Mouse (Mus musculus): ENCODE data around the gene Cdhr5. TPM values are rescaled to one million over a fixed set of nuclear protein-coding genes. Genes with fewer than 3 reads are reported as not detected.
A peak's percentile ranks its signal among the peaks of the same experiment; 100 is the strongest.

Gene Cdhr5
- polyA plus RNA-seq, 1 experiment from 2014 or later = not detected

DNA sequence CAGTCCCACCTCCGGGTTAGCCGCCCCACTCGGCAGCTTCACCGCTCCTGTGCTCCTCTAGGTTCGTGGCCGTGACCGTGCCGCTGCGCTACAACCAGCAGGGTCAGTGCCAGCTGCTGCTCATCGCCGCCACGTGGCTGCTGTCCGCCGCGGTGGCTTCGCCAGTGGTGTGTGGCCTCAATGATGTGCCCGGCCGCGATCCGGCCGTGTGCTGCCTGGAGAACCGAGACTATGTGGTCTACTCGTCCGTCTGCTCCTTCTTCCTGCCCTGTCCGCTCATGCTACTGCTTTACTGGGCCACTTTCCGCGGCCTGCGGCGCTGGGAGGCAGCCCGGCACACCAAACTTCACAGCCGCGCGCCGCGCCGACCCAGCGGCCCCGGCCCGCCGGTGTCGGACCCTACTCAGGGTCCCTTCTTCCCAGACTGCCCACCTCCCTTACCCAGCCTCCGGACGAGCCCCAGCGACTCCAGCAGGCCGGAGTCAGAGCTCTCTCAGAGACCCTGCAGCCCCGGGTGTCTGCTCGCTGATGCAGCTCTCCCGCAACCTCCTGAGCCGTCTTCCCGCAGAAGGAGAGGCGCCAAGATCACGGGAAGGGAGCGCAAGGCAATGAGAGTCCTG is 17.4 kb upstream of the Cdhr5 start:
- H3K9me3 ChIP-seq (ENCODE audit: low read length) = no peaks in the 10 kb centered on the region
- no peaks in the 10 kb centered on the region for H3K36me3 ChIP-seq (ENCODE audit: insufficient read depth, low read length)
- peak overlapping the region; percentile 15; the same call in 1 of the 2 replicates for H3K4me3 ChIP-seq (ENCODE audit: low read depth, low read length)
- TF ChIP-seq CTCF (IDR thresholded peaks at IDR 0.05) (peak; percentile 33; the same call in 1 of the 2 replicates), EP300 (IDR thresholded peaks at IDR 0.05) (no peak)
- WGBS = 2% methylated on average over 45 of the region's 53 CpGs
- peaks cover 9% of the 10 kb centered on the region; the same call in 1 of the 2 replicates for H3K4me1 ChIP-seq (ENCODE audit: insufficient read depth, low read depth, low read length)
- H3K27ac ChIP-seq (ENCODE audit: low read length) = no peak overlapping the region
- ATAC-seq = peak; percentile 58
- H3K4me2 ChIP-seq (replicated peaks; ENCODE audit: low read depth, low read length) = peak overlapping the region; percentile 54
- H3K27me3 ChIP-seq (replicated peaks; ENCODE audit: insufficient read depth, low read length) = peaks cover 45% of the 10 kb centered on the region
- H3K9ac ChIP-seq (replicated peaks; ENCODE audit: low read depth) = no peak overlapping the region
- peak; percentile 51 for DNase-seq (ENCODE audit: low spot score)

DNA sequence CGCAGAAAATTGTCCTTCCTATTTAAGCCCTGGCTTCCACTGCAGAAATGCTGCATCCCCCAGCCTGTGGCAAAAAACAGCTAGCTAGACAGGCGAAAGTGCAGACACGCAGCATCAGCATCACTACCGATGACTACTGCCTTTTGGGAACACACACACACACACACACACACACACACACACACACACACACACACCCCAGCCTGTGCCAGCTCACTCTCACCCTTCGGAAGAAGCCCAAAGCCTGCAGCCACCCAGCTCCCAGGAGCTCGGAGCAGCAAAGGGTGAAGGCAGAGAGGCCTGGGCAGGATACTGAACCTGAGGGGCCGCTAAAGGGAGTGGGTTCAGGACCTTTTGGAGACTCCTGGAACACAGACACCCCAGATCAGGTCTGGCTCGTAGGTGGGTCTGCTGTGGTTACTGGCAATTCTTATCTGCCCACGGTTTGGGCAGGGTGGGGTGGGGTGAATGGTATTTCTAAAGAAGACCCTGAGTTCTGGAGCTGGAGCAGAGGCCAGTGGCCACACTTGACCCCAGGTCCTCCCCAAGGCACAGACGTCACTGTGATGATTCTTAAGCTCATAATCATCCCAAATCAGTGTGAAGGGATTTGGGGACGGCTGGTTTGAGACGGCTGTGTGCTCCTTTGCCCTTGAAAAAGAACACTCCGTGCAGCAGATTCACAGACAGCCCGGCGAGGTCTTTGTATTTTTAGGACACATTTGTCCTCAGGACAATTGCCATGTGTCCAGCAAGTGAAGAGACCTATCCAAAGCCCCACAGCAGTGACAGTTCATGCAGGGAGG is 16.2 kb upstream of the Cdhr5 start:
- no peak for DNase-seq (ENCODE audit: low spot score)
- no peak overlapping the region for H3K4me2 ChIP-seq (replicated peaks; ENCODE audit: low read depth, low read length)
- H3K27me3 ChIP-seq (replicated peaks; ENCODE audit: insufficient read depth, low read length) = peaks cover 45% of the 10 kb centered on the region
- H3K36me3 ChIP-seq (ENCODE audit: insufficient read depth, low read length) = no peaks in the 10 kb centered on the region
- H3K27ac ChIP-seq (ENCODE audit: low read length) = no peak overlapping the region
- no peak for TF ChIP-seq EP300 (IDR thresholded peaks at IDR 0.05)
- no peak for TF ChIP-seq CTCF (IDR thresholded peaks at IDR 0.05)
- 51% methylated on average over 15 of the region's 15 CpGs for WGBS
- peaks cover 9% of the 10 kb centered on the region; the same call in 1 of the 2 replicates for H3K4me1 ChIP-seq (ENCODE audit: insufficient read depth, low read depth, low read length)
- ATAC-seq = no peak
- H3K4me3 ChIP-seq (ENCODE audit: low read depth, low read length) = no peak overlapping the region
- H3K9ac ChIP-seq (replicated peaks; ENCODE audit: low read depth) = no peak overlapping the region
- no peaks in the 10 kb centered on the region for H3K9me3 ChIP-seq (ENCODE audit: low read length)

- WGBS = 4% methylated on average over 39 of the region's 46 CpGs
- Histone ChIP-seq H3K4me1 (ENCODE audit: insufficient read depth, low read depth, low read length) (peaks cover 9% of the 10 kb centered on the region; the same call in 1 of the 2 replicates), H3K4me3 (ENCODE audit: low read depth, low read length) (peak within 1 kb of the TSS; percentile 34), H3K4me2 (replicated peaks; ENCODE audit: low read depth, low read length) (peak within 1 kb of the TSS; percentile 58), H3K36me3 (ENCODE audit: insufficient read depth, low read length) (no peaks in the 10 kb centered on the region), H3K27me3 (replicated peaks; ENCODE audit: insufficient read depth, low read length) (peaks cover 45% of the 10 kb centered on the region), H3K27ac (ENCODE audit: low read length) (no peak within 1 kb of the TSS), H3K9ac (replicated peaks; ENCODE audit: low read depth) (peak within 1 kb of the TSS; percentile 32), H3K9me3 (ENCODE audit: low read length) (no peaks in the 10 kb centered on the region)
- DNase-seq (ENCODE audit: low spot score) = peak; percentile 43
- ATAC-seq = peak; percentile 53
- no peak for TF ChIP-seq CTCF (IDR thresholded peaks at IDR 0.05)
- TF ChIP-seq EP300 (IDR thresholded peaks at IDR 0.05) = no peak
Observed at GRCm38 (mm10) chr7:141291921-141292582, 15.5 kb upstream of the Cdhr5 start, which contains the start of gene Drd4. Drd4 (plus strand) TSS chr7:141292006.

GRCm38 (mm10) chr7:141288042-141288441 is 11.5 kb upstream of the Cdhr5 start:
- ATAC-seq (no peak), DNase-seq (ENCODE audit: low spot score) (no peak)
- Histone ChIP-seq H3K4me3 (ENCODE audit: low read depth, low read length) (no peak overlapping the region), H3K9ac (replicated peaks; ENCODE audit: low read depth) (no peak overlapping the region), H3K9me3 (ENCODE audit: low read length) (no peaks in the 10 kb centered on the region), H3K4me2 (replicated peaks; ENCODE audit: low read depth, low read length) (no peak overlapping the region), H3K4me1 (ENCODE audit: insufficient read depth, low read depth, low read length) (peaks cover 3% of the 10 kb centered on the region; the same call in 1 of the 2 replicates), H3K27ac (ENCODE audit: low read length) (no peak overlapping the region), H3K36me3 (ENCODE audit: insufficient read depth, low read length) (no peaks in the 10 kb centered on the region), H3K27me3 (replicated peaks; ENCODE audit: insufficient read depth, low read length) (peaks cover 23% of the 10 kb centered on the region)
- TF ChIP-seq EP300 (IDR thresholded peaks at IDR 0.05) = no peak
- 65% methylated on average over 3 of the region's 3 CpGs for WGBS

- no peak overlapping the region for H3K27ac ChIP-seq (ENCODE audit: low read length)
- no peaks in the 10 kb centered on the region for H3K36me3 ChIP-seq (ENCODE audit: insufficient read depth, low read length)
- DNase-seq (ENCODE audit: low spot score) (no peak), ATAC-seq (no peak)
- H3K9ac ChIP-seq (replicated peaks; ENCODE audit: low read depth) = no peak overlapping the region
- no peak overlapping the region for H3K4me2 ChIP-seq (replicated peaks; ENCODE audit: low read depth, low read length)
- no peaks in the 10 kb centered on the region for H3K9me3 ChIP-seq (ENCODE audit: low read length)
- TF ChIP-seq EP300 (IDR thresholded peaks at IDR 0.05) (no peak), CTCF (IDR thresholded peaks at IDR 0.05) (no peak)
- peaks cover 6% of the 10 kb centered on the region; the same call in 1 of the 2 replicates for H3K4me1 ChIP-seq (ENCODE audit: insufficient read depth, low read depth, low read length)
- WGBS = 82% methylated on average over 4 of the region's 4 CpGs
- no peak overlapping the region for H3K4me3 ChIP-seq (ENCODE audit: low read depth, low read length)
- H3K27me3 ChIP-seq (replicated peaks; ENCODE audit: insufficient read depth, low read length) = 0 out of 2 replicates have a peak, but pooled peaks cover 5% of the 10 kb centered on the region
Observed at GRCm38 (mm10) chr7:141282756-141283155, 6.2 kb upstream of the Cdhr5 start.

DNA sequence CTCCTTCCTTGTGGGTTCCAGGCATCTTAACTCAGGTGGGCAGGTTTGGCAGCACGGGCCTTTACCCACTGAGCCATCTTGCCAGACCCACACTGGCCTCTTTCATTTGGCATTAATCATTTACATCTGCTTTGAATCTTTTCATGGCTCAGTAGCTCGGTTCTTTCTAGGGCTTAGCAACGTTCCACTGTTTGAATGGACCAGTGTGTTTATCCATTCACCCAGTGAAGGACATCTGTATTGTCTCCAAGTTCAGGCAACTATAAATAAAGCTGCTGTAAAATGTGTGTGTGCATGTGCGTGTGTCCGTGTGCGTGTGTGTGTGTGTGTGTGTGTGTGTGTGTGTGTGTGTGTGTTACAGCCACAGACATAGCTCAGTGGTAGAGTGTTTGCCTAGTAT is 4.9 kb upstream of the Cdhr5 start:
- H3K4me3 ChIP-seq (ENCODE audit: low read depth, low read length) = no peak overlapping the region
- H3K27ac ChIP-seq (ENCODE audit: low read length) = no peak overlapping the region
- peaks cover 6% of the 10 kb centered on the region; the same call in 1 of the 2 replicates for H3K4me1 ChIP-seq (ENCODE audit: insufficient read depth, low read depth, low read length)
- H3K36me3 ChIP-seq (ENCODE audit: insufficient read depth, low read length) = no peaks in the 10 kb centered on the region
- no peak for DNase-seq (ENCODE audit: low spot score)
- H3K4me2 ChIP-seq (replicated peaks; ENCODE audit: low read depth, low read length) = no peak overlapping the region
- ATAC-seq = no peak
- 65% methylated on average over 6 of the region's 6 CpGs for WGBS
- H3K9ac ChIP-seq (replicated peaks; ENCODE audit: low read depth) = no peak overlapping the region
- TF ChIP-seq CTCF (IDR thresholded peaks at IDR 0.05) (no peak), EP300 (IDR thresholded peaks at IDR 0.05) (no peak)
- H3K9me3 ChIP-seq (ENCODE audit: low read length) = no peaks in the 10 kb centered on the region
- 0 out of 2 replicates have a peak, but pooled peaks cover 5% of the 10 kb centered on the region for H3K27me3 ChIP-seq (replicated peaks; ENCODE audit: insufficient read depth, low read length)
